Mouse (Mus musculus): ENCODE data around the gene Gm26558. TPM values are rescaled to one million over a fixed set of nuclear protein-coding genes. Genes with fewer than 3 reads are reported as not detected.

Gene Gm26558
- total RNA-seq, 2 experiments from 2014 or later, result 1.4 to 1.7 TPM

Other genes starting within 250 kb of the Gm26558 start
- 1 to 10 TPM; 2.0 to 2.7 TPM for gene Sp5, start 187.2 kb downstream of the Gm26558 start, total RNA-seq (2021)
- gene Erich2, start 153.3 kb downstream of the Gm26558 start, total RNA-seq (2021), result 1 to 10 TPM; 1.6 to 3.9 TPM
- gene Gad1, start 109.0 kb downstream of the Gm26558 start, total RNA-seq (2021), result 100 to 1,000 TPM; 108 to 166 TPM
- gene Gorasp2, start 532 bp downstream of the Gm26558 start, total RNA-seq (2021), result 10 to 100 TPM; 97.4 to 98.8 TPM
- 10 to 100 TPM; 82.5 to 85.0 TPM for gene Tlk1, start 163.6 kb upstream of the Gm26558 start, total RNA-seq (2021)